Mouse (Mus musculus) monocyte, adult 5-6 weeks (primary cell): ENCODE measurements around the gene Klhl24. TPM values are rescaled to one million over a fixed set of nuclear protein-coding genes. Genes with fewer than 3 reads are reported as not detected.

Experiments
- ATAC-seq: fragments of 153-309, 156-312 bp; replicated peaks from 2 replicates; pipeline ENCODE4 v1.8.0; 2017; ENCODE audit warnings: mild to moderate bottlenecking; ENCODE audit not compliant: low TSS enrichment, insufficient number of reproducible peaks, severe bottlenecking, poor library complexity, low FRiP score
- total RNA-seq: library from RNA; stranded (forward); fragments of 200-1000, 200-491, 200-594 nt; gene quantifications from 3 replicates; pipeline ENCODE4 v1.2.3, GENCODE M21; 2017

Gene Klhl24
- total RNA-seq = 112 to 133 TPM (median 129 TPM) in 3 replicates

- peak; percentile 93 for ATAC-seq
These were observed at the start of gene Klhl24 for GRCm38 (mm10) chr16:20097069-20097710. Klhl24 (plus strand) TSS chr16:20097542.

GRCm38 (mm10) chr16:20052655-20053054, 44.7 kb upstream of the Klhl24 start:
- no peak for ATAC-seq

GRCm38 (mm10) chr16:20072770-20073169, 24.6 kb upstream of the Klhl24 start:
- ATAC-seq = no peak

GRCm38 (mm10) chr16:20076675-20077074, 20.7 kb upstream of the Klhl24 start:
- no peak for ATAC-seq

- ATAC-seq = no peak
These were observed 17.1 kb upstream of the Klhl24 start for GRCm38 (mm10) chr16:20080271-20080670.

GRCm38 (mm10) chr16:20084623-20085022, 12.7 kb upstream of the Klhl24 start:
- no peak for ATAC-seq

GRCm38 (mm10) chr16:20085250-20085905, 12.0 kb upstream of the Klhl24 start:
- ATAC-seq = peak; percentile 93

- ATAC-seq = no peak
These were observed 10.4 kb upstream of the Klhl24 start for GRCm38 (mm10) chr16:20086976-20087375.

- no peak for ATAC-seq
These were observed 7.7 kb upstream of the Klhl24 start for GRCm38 (mm10) chr16:20089636-20090035.

- ATAC-seq = no peak
These were observed 6.3 kb upstream of the Klhl24 start for GRCm38 (mm10) chr16:20090921-20091575.

- ATAC-seq = no peak
These were observed 1.4 kb upstream of the Klhl24 start for GRCm38 (mm10) chr16:20095966-20096365.

GRCm38 (mm10) chr16:20097711-20098374, 501 bp downstream of the Klhl24 start:
- ATAC-seq = peak; percentile 75

GRCm38 (mm10) chr16:20098375-20098727, 1.0 kb downstream of the Klhl24 start:
- no peak for ATAC-seq

GRCm38 (mm10) chr16:20098866-20099629, 1.7 kb downstream of the Klhl24 start:
- no peak for ATAC-seq

- no peak for ATAC-seq
These were observed 9.7 kb downstream of the Klhl24 start for GRCm38 (mm10) chr16:20106996-20107395.

- no peak for ATAC-seq
These were observed 11.6 kb downstream of the Klhl24 start for GRCm38 (mm10) chr16:20108961-20109360.

GRCm38 (mm10) chr16:20112649-20113048, 15.3 kb downstream of the Klhl24 start:
- ATAC-seq = no peak

GRCm38 (mm10) chr16:20116069-20116468, 18.7 kb downstream of the Klhl24 start:
- ATAC-seq = no peak
